Mouse (Mus musculus) ES-Bruce4 (cell line): ENCODE measurements around the gene Pard3.

Experiments
- CTCF ChIP-seq: IDR thresholded peaks from one replicate; pipeline ENCODE4 v1.8.1; 2011; ENCODE audit warnings: low read depth, low read length
- EP300 ChIP-seq: IDR thresholded peaks from 2 replicates; pipeline ENCODE4 v1.6.1; 2011; ENCODE audit warnings: low read depth, low read length; ENCODE audit not compliant: insufficient read depth
- POLR2A ChIP-seq: IDR thresholded peaks from one replicate; pipeline ENCODE4 v1.8.1; 2011; ENCODE audit warnings: low read length; ENCODE audit not compliant: insufficient read depth

DNA sequence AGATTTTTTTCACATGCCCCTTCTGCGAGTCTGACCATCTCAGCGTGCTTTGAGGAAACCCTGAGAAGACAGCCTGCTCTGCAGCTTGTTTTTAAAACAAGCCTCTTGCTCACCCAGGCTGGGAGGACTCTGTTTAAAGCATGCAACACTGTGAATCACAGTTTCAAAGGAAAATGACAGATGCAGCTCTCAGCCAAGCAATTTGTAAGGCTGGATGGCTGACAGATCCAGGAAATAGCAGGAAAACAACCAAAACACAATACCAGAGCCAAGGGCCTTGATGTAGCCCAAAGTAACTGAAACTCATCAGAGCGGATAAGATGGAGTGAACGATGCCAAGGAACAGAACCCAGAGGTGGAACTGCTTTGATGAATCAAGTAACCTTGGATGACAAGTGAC, 24.8 kb upstream of the Pard3 start:
- no peak for TF ChIP-seq CTCF
- no peak for TF ChIP-seq EP300
- no peak for TF ChIP-seq POLR2A
